Mouse (Mus musculus) frontal cortex, adult 2 months (tissue): ENCODE data around the gene Rhobtb3. TPM values are rescaled to one million over a fixed set of nuclear protein-coding genes. Genes with fewer than 3 reads are reported as not detected.

Experiments
- polyA plus RNA-seq: library from polyadenylated mRNA; depleted of rRNA; stranded (reverse); fragments of >200 nt; gene quantifications from 2 replicates; pipeline ENCODE4 v1.2.3, GENCODE M21; 2012; rRNA removed

Gene Rhobtb3
- polyA plus RNA-seq, 1 experiment, result 15.4 TPM

Other genes starting within 250 kb of the Rhobtb3 start
- gene Ell2, start 237.2 kb downstream of the Rhobtb3 start, polyA plus RNA-seq, result 14.6 and 16.4 TPM in 2 replicates
- gene Glrx, start 104.1 kb downstream of the Rhobtb3 start, polyA plus RNA-seq, result 67.2 and 71.6 TPM in 2 replicates
- gene Spata9, start 23.2 kb upstream of the Rhobtb3 start, polyA plus RNA-seq, result 0.22 and 0.42 TPM in 2 replicates
- 13.6 and 16.6 TPM in 2 replicates for gene Rfesd, start 74.8 kb upstream of the Rhobtb3 start, polyA plus RNA-seq
- 3.6 TPM in 2 replicates for gene Gpr150, start 113.1 kb upstream of the Rhobtb3 start, polyA plus RNA-seq
- gene Arsk, start 154.7 kb upstream of the Rhobtb3 start, polyA plus RNA-seq, result 5.1 and 6.3 TPM in 2 replicates
- 12.5 and 14.2 TPM in 2 replicates for gene Ttc37, start 154.8 kb upstream of the Rhobtb3 start, polyA plus RNA-seq